In genomic region chr12:83632680-83633025, GRCm38 (mm10) we compare ENCODE assay signal across 8 mouse cellular contexts. TPM values are rescaled to one million over a fixed set of nuclear protein-coding genes. Genes with fewer than 3 reads are reported as not detected.
DNase-seq lines count a peak whose midpoint lies in the region; ATAC-seq and TF ChIP-seq lines count a peak whose summit lies in the region.

No protein-coding gene starts in this region.

- DNase-seq in 416B (ENCODE audit: low read depth), result peak; percentile 57
- peak; percentile 29 for DNase-seq in adrenal gland, adult 8-10 months
- peak; percentile 17 for DNase-seq in heart, adult 8-10 months (ENCODE audit: low spot score)
- DNase-seq in kidney, adult 9 months, result peak; percentile 58
- no peak for DNase-seq in liver, adult 2 months (ENCODE audit: extremely low read depth, low read depth, low spot score)

- H3K4me2 ChIP-seq in embryonic facial prominence, embryonic 13.5 days, result peak overlapping the region; percentile 70
- H3K4me2 ChIP-seq in neural tube, embryonic 12.5 days (replicated peaks), result peak overlapping the region; percentile 68

- no peaks in the 10 kb centered on the region for H3K9me3 ChIP-seq in embryonic facial prominence, embryonic 13.5 days
- H3K9me3 ChIP-seq in neural tube, embryonic 12.5 days, result no peaks in the 10 kb centered on the region

- H3K79me2 ChIP-seq in liver, adult 2 months (ENCODE audit: control insufficient read depth, insufficient read depth, low read length), result peaks cover 15% of the 10 kb centered on the region; the same call in 1 of the 2 replicates

- H3K4me1 ChIP-seq in embryonic facial prominence, embryonic 13.5 days, result peaks cover 5% of the 10 kb centered on the region; the same call in 1 of the 2 replicates
- peaks cover 6% of the 10 kb centered on the region; the same call in 1 of the 2 replicates for H3K4me1 ChIP-seq in liver, adult 2 months (ENCODE audit: control insufficient read depth, insufficient read depth, low read length)
- peaks cover 3% of the 10 kb centered on the region for H3K4me1 ChIP-seq in neural tube, embryonic 12.5 days
- no peaks in the 10 kb centered on the region for H3K4me1 ChIP-seq in testis, adult 2 months (ENCODE audit: control insufficient read depth, insufficient read depth, low read length)

- H3K27me3 ChIP-seq in embryonic facial prominence, embryonic 13.5 days, result no peaks in the 10 kb centered on the region
- H3K27me3 ChIP-seq in liver, adult 2 months (ENCODE audit: control insufficient read depth, insufficient read depth, low read length), result no peaks in the 10 kb centered on the region
- no peaks in the 10 kb centered on the region for H3K27me3 ChIP-seq in neural tube, embryonic 12.5 days (replicated peaks)
- no peaks in the 10 kb centered on the region for H3K27me3 ChIP-seq in testis, adult 2 months (ENCODE audit: control insufficient read depth, insufficient read depth, low read length)

- WGBS in embryonic facial prominence, embryonic 13.5 days, result under 1% methylated on average over 20 of the region's 20 CpGs
- under 1% methylated on average over 19 of the region's 20 CpGs for WGBS in liver, adult 2 months
- 0% methylated on average over 20 of the region's 20 CpGs for WGBS in neural tube, embryonic 12.5 days

- H3K27ac ChIP-seq in embryonic facial prominence, embryonic 13.5 days, result peak overlapping the region; percentile 97
- H3K27ac ChIP-seq in liver, adult 2 months (replicated peaks; ENCODE audit: insufficient read depth, low read depth, low read length), result peak overlapping the region; percentile 99
- peak overlapping the region; percentile 88 for H3K27ac ChIP-seq in neural tube, embryonic 12.5 days
- H3K27ac ChIP-seq in testis, adult 2 months (ENCODE audit: control insufficient read depth, insufficient read depth, low read depth, low read length), result peak overlapping the region; percentile 95

- H3K9ac ChIP-seq in embryonic facial prominence, embryonic 13.5 days, result peak overlapping the region; percentile 99
- H3K9ac ChIP-seq in liver, adult 2 months (ENCODE audit: low read depth, low read length), result peak overlapping the region; percentile 100
- H3K9ac ChIP-seq in neural tube, embryonic 12.5 days, result peak overlapping the region; percentile 94

- TF ChIP-seq CTCF in liver, adult 2 months (IDR thresholded peaks at IDR 0.05; ENCODE audit: low read depth, low read length), result no peak
- TF ChIP-seq CTCF in testis, adult 2 months (IDR thresholded peaks at IDR 0.05; ENCODE audit: control insufficient read depth, insufficient read depth, insufficient replicate concordance, low read depth, low read length), result no peak

- H3K4me3 ChIP-seq in embryonic facial prominence, embryonic 13.5 days, result peak overlapping the region; percentile 68
- H3K4me3 ChIP-seq in liver, adult 2 months (ENCODE audit: insufficient read depth, low read depth, low read length), result peak overlapping the region; percentile 100
- H3K4me3 ChIP-seq in neural tube, embryonic 12.5 days, result peak overlapping the region; percentile 84
- H3K4me3 ChIP-seq in testis, adult 2 months (ENCODE audit: control insufficient read depth, low read depth, low read length), result peak overlapping the region; percentile 94

- peak; percentile 16; the same call in 1 of the 2 replicates for ATAC-seq in embryonic facial prominence, embryonic 13.5 days (ENCODE audit: insufficient number of reproducible peaks, insufficient read depth, low FRiP score, low TSS enrichment, low read depth)
- peak; percentile 65 for ATAC-seq in neural tube, embryonic 12.5 days (ENCODE audit: low FRiP score, low read depth)

- no peak for TF ChIP-seq POLR2A in liver, adult 2 months (IDR thresholded peaks at IDR 0.05; ENCODE audit: extremely low read depth, insufficient read depth, low read length)
- no peak for TF ChIP-seq POLR2A in testis, adult 2 months (IDR thresholded peaks at IDR 0.05; ENCODE audit: control insufficient read depth, low read depth, low read length)

- peaks cover 19% of the 10 kb centered on the region for H3K36me3 ChIP-seq in embryonic facial prominence, embryonic 13.5 days
- peaks cover 20% of the 10 kb centered on the region for H3K36me3 ChIP-seq in liver, adult 2 months (ENCODE audit: control insufficient read depth, insufficient read depth, low read length)
- peaks cover 13% of the 10 kb centered on the region for H3K36me3 ChIP-seq in neural tube, embryonic 12.5 days
- H3K36me3 ChIP-seq in testis, adult 2 months (ENCODE audit: control insufficient read depth, insufficient read depth, low read length), result 0 out of 2 replicates have a peak, but pooled peaks cover 1% of the 10 kb centered on the region

RNA-seq across cellular contexts. Expression of gene Rbm25, which starts 1.6 kb away (rescaled TPM):
- 100 to 1,000 TPM in 2 of 4 experiments, 10 to 100 TPM in 2; 70.8 to 172 (median 109) TPM for total RNA-seq in adrenal gland, adult 8-10 months (2022)
- 315 and 335 TPM in 2 replicates for polyA plus RNA-seq in embryonic facial prominence, embryonic 13.5 days (2015; fragmentation: Nextera tagmentation; extraction: Ambion mirVana)
- total RNA-seq in heart, adult 8-10 months (2022), result 10 to 100 TPM; 38.8 to 51.6 (median 44.8) TPM
- total RNA-seq in liver, adult 2 months (2014; rRNA removed), result 69.1 and 78.1 TPM in 2 replicates
- polyA plus RNA-seq in liver, adult 2 months (2012; rRNA removed), result 10.7 and 16.9 TPM in 2 replicates
- polyA plus RNA-seq in neural tube, embryonic 12.5 days (2016; fragmentation: Nextera tagmentation; extraction: Ambion mirVana), result 264 and 272 TPM in 2 replicates
- 41.8 and 47.5 TPM in 2 replicates for polyA plus RNA-seq in testis, adult 2 months (2012; rRNA removed)

RNA-seq across cellular contexts. Expression of gene Zfyve1, which starts 35.6 kb away (rescaled TPM):
- total RNA-seq in adrenal gland, adult 8-10 months (2022), result 10 to 100 TPM; 37.5 to 56.6 (median 46.0) TPM
- polyA plus RNA-seq in embryonic facial prominence, embryonic 13.5 days (2015; fragmentation: Nextera tagmentation; extraction: Ambion mirVana), result 22.5 and 26.2 TPM in 2 replicates
- 10 to 100 TPM; 12.4 to 16.9 (median 14.4) TPM for total RNA-seq in heart, adult 8-10 months (2022)
- 52.0 and 57.7 TPM in 2 replicates for total RNA-seq in liver, adult 2 months (2014; rRNA removed)
- 37.9 and 40.9 TPM in 2 replicates for polyA plus RNA-seq in liver, adult 2 months (2012; rRNA removed)
- 31.5 and 34.7 TPM in 2 replicates for polyA plus RNA-seq in neural tube, embryonic 12.5 days (2016; fragmentation: Nextera tagmentation; extraction: Ambion mirVana)
- polyA plus RNA-seq in testis, adult 2 months (2012; rRNA removed), result 302 and 308 TPM in 2 replicates

RNA-seq across cellular contexts. Expression of gene Psen1, which starts 55.3 kb away (rescaled TPM):
- total RNA-seq in adrenal gland, adult 8-10 months (2022), result 10 to 100 TPM; 71.4 to 81.3 (median 73.0) TPM
- 58.7 and 67.4 TPM in 2 replicates for polyA plus RNA-seq in embryonic facial prominence, embryonic 13.5 days (2015; fragmentation: Nextera tagmentation; extraction: Ambion mirVana)
- total RNA-seq in heart, adult 8-10 months (2022), result 10 to 100 TPM; 30.1 to 40.0 (median 34.9) TPM
- 17.0 and 17.3 TPM in 2 replicates for total RNA-seq in liver, adult 2 months (2014; rRNA removed)
- 11.4 and 12.2 TPM in 2 replicates for polyA plus RNA-seq in liver, adult 2 months (2012; rRNA removed)
- polyA plus RNA-seq in neural tube, embryonic 12.5 days (2016; fragmentation: Nextera tagmentation; extraction: Ambion mirVana), result 69.5 and 77.0 TPM in 2 replicates
- 109 and 110 TPM in 2 replicates for polyA plus RNA-seq in testis, adult 2 months (2012; rRNA removed)
